Mouse (Mus musculus) urinary bladder, postnatal 4 days (tissue): ENCODE measurements around the gene Cpa2.

ENCODE experiments used
- DNase-seq, 2 experiments: peaks; one replicate each; pipeline ENCODE4 v3.0.0; 2021 to 2022; ENCODE audit warnings: low spot score in 2 of 2

Gene Cpa2

DNA sequence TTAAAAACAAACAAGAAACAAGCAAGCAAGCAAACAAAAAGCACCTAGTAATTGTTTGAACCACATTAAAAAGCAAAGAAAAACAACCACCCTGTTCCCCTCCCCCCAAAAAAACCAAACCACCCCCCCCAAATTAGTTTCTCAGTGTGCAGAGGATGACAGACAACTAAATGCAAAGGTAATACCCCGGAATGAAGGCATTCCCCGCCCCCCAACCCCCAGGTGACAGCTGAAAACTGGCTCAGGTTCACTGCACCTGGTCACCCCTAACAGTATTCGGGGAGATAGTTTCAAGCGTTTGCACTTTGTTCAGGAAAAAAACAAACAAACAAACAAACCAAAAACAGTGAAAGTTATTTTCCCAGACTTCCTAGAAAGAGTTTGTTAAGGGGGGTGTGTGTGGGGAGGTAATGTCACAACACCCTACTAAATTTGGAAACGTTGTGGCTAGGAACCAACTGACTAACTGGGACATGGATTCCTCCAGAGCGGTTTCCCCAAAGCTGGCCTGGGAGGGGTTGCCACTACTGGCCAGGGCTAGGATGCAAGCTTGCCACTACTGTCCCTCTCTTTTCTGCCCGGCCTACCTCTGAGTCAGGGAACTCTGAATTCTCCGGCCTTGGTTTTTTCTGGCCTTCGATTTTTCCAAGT is 6.4 kb downstream of the Cpa2 start:
- no peak for DNase-seq

DNA sequence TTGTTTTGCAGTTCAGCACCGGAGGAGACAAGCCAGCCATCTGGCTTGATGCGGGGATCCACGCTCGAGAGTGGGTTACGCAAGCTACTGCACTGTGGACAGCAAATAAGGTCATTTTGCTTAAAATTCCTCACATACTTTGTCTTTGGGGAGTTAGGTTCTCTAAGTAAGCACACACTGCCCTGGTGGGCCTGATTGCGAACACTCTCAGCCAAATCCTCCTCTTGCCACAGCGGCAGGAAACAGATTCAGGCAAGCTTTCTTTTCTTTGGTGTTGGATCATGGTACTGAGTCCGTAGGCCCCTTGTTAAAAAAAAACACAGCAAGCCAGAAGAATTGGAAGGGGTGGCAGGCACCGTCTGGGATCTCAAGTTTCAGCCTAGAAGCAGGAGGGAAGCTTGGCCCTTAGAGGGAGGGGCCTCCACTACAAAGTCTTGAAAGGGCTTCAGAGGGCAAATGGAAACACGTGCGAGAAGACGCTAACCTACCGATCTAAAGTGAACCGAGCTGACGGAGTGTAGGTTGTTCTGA is 7.9 kb downstream of the Cpa2 start:
- DNase-seq = no peak

DNA sequence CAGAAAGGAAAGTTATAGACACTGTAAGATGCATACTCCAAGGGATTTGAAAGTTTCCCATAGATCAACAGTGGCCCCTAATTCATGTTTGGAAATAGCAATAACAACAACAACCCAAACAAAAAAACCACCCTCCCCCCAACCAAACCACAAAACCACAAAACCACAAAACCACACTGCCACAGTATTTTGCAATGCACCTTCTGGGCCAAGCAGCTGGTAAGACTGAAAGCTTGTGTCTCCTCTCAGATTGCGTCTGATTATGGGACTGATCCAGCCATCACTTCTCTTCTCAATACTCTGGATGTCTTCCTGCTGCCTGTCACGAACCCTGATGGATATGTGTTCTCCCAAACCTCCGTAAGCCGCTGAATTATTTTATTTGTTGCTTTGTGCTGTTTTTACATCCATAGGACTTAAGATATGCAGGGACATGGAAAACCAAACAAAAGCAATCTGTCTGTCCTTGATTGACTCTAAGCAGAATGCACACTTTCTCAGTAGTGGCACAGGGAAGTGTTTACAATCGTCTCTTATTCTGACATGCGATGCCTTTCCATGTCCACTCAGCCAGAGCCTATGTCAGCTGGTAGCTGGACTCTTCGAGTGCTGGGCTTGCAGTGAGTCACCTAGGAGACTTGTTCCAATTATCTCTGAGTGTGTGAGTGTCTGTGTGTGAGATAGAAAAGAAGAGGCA is 9.3 kb downstream of the Cpa2 start:
- no peak for DNase-seq

DNA sequence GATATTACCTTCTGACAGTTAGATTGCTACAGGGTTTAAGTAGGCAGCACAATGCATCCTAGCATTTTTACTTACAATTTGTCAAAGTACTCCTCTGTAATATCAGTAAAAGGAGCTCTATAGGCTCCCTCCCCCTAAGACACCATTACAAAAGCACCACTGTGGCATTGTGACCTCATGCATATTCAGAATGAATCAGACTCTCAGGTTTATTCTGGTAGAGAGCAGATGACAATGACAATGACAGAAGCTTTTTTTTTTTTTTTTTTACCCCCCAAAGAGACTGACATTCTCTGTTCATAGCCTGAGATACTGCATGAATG is 9.8 kb downstream of the Cpa2 start:
- DNase-seq = no peak

DNA sequence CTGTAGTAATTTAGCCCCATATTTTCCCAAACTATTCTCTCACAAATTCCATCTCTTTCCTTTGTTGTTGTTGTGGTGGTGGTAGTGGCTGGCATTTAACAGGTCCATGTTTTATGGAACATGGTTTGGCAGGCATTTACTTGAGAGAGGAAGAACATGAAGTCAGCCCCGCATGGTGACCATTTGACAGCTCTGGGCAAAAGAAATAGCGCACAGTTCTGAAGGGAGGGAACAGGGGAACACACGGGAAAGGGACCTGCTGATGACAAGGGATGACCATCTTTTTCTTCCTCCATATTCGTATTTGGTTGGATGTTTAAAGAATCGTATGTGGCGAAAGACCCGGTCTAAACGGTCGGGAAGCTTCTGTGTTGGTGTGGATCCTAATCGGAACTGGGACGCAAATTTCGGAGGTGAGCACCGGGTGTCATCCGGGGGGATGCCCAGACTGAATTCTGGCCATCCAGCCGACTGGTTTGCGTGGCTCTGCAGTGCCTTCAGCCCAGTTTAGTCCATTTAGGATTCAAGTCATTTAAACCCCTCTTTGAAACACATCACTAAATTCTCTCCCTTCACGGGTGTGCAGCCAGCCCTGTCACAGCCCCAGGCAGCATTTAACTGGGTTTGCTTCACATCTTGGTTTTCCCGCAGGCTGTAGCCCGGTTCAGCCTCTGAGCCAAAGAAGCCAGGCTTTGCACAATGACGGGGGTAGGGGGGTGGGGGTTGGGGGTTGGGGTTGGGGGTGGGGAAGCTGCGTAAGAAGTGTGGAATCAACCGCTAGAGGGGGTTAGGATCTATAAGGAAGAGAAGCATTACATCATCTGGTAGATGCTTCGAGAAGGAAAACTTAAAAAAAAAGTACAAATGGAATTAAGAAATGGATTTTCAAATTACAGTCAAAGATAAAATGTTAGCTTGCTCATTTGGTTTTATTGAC is 10.5 kb downstream of the Cpa2 start:
- DNase-seq = no peak

DNA sequence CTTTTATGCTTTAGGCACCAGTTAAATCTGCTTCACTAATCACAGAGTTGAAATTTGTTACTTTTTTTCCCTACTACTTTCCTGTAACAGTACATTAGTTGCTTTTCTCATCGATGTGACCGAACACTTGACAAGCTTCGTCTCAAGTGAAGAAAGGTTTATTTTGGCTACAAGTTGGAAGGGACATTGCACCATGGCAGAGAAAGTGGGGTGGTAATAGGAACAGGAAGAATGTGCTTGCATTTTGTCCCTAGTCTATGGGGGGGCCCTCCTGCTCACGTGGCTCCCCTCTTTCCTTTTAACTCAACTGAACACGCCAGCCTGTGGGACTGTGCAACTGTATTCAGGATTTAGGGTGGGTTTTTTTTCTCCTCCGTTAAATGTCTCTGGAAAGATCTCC is 11.2 kb downstream of the Cpa2 start:
- DNase-seq = no peak

- no peak for DNase-seq
These were observed 12.1 kb downstream of the Cpa2 start for GRCm38 (mm10) chr6:30553381-30554010.

GRCm38 (mm10) chr6:30554092-30554491 is 12.7 kb downstream of the Cpa2 start:
- no peak for DNase-seq

- DNase-seq = no peak
These were observed 13.3 kb downstream of the Cpa2 start for GRCm38 (mm10) chr6:30554621-30555170.

DNA sequence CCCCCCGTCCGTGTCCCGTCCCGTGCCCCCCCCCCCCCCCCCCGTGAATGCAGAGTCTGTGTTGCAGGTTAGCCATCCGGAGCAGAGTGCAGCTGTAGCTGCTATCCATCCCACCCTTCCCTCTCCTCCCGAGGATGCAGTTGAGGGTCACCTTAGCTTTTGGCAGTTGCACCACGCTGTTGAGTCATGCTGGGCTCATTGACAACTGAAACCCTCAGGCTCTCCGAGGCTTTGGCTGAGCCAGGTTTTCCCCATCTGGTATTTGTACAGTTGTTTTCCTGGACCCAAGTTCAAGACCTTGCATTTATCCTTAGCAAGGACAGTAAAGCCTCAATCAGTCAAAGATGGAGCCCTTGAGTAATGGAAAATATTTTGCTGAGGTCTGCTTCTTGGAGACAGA is 14.7 kb downstream of the Cpa2 start:
- DNase-seq = no peak

DNA sequence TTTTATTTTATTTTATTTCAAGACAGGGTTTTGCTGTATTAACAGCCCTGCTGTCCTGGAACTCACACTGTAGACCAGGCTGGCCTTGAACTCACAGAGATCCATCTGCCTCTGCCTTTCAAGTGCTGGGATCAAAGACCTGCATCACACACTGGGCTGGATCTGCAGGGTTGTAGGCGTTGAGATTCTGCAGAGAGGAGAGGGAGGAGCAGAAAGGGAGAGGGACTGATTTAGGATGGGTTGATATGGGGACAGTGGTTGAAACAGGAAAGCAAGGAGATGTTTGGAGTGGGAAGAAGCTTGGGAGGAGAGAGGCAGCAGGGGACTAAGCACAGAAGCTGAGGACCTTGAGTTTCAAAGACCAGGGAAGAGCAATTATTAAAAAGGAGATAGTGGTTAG is 18.3 kb downstream of the Cpa2 start:
- DNase-seq = no peak

DNA sequence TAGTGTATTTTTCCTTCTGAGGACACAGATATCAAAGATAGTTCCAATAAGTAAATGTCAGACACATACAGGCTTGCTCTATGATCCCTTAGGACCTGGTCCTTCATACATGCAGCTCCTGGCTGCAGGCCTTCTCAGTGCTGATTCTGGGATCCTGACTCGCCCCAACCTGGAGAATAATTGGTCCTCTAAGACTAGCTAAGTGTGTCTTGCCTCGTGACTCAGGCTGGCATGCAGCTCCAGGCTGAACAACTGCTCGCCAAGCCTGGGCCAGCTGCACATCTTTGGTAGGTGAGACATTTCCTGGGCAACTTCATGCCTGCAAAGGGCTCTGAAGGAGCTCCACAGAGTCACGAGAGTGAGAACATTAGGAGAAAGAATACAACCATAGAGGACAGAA is 20.8 kb downstream of the Cpa2 start:
- DNase-seq = no peak

GRCm38 (mm10) chr6:30563575-30563974 is 22.2 kb downstream of the Cpa2 start:
- no peak for DNase-seq

DNA sequence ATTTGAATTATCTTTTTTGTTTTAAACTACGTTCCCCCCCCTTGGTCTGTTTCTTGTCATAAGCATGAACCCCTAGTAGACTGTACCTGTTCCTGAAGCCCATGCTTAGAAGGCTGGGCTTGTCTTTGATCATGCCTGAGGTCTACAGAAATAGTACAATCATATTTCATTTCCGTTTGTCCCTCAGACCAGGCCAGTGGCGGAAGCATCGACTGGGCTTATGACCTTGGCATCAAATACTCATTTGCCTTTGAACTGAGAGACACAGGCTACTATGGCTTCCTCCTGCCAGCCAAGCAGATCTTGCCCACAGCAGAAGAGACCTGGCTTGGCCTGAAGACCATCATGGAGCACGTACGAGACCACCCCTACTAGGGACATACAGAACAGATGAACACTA is 22.7 kb downstream of the Cpa2 start:
- DNase-seq = no peak

DNA sequence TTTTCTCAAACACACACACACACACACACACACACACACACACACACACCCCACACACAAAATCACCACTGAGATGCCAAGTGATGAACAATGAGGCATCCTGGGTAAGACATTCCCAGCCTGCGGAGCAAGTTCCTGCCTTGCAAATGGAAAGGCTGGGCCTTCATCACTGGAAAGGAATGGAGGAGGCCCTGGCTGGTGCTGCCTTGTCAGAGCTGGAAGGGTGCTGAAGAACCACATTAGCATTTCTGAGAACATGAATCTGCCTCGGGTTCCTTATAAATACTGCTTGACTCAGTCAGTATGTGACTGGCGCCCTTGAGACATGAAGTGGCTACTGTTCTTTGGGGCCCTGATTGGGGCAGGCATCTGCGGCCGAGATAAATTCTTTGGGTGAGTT is 26.7 kb downstream of the Cpa2 start, which contains the start of gene Cpa4:
Gene Cpa4, plus strand, starts transcription at position 301 of the 400 bp plus-strand sequence.
- DNase-seq = no peak

DNA sequence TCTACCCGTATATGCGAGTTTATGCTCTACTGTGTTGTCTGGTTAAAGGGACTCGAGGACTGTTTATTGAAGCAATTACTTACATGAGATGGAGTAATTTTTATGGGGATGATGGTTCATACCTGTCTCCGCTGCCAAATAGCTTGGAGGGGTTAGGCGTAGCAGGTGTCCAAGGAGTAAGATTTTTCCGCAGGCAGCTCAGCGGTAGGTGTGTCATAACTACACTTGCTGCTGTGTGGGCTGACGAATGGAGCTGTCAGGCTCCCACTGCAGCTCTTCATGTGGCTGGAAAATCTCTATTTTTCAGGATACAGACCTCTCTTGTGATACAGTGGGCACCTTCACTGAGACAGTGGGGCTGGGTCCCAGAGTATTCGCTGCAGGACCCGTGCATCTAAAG is 27.9 kb downstream of the Cpa2 start:
- DNase-seq = no peak

DNA sequence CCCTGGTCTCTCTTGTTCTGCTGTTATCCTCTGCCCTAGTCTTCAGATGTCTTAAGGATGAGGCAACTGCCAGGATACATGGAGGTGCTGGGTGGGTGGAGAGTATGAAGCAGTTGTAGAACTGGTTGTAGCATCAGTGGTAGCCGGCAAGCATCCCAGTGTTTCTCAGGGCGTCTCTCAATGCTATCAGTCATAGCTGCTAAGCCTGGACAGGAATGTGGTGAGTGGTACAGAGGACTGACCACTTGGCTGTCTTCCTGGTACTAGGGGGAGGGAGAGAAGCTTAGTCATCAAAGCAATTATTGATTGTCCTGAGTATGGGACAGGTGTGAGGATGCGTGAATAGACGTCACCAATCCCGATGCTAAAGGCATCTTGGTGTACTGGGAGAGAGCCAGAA is 28.6 kb downstream of the Cpa2 start:
- no peak for DNase-seq

DNA sequence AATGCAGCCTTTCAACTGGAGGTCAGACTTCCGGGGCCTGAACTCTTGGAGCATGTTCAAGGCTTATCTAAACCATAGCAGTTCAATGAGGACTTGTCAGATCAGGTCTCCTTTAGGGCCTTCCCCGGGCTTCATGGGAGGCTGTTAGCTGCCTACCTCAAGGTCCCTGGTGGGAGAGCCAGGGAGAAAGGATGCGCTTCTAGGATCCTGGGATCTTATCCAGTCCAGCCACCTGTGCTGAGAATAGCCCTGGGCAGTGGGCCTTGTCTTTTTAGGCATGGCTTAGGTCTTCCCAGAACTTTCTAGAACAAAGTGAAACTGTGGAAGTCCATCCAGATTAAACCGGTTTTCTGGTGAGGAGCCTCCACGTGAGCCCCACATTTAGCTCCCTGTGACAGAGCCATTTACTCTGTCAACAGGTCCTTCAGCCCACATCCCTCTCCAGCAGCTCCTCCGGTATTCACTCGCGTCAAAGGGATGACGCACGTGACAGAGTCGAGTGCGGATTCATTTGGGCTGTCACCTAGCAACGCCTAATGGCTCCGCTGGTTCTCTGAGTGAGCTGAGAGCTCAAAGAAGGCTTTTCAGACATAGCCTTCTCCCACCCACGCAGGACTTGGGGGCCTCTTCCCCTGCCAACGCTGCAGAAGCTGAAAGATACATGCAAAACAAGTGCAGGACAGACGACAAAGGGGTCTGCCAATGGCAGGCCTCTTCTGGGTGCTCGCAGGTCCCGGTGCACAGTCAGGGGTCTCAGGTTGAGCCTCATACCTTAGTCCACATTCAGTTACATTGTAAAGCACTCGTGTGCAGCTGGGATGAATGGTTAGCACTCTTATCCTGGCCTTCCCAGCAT is 31.3 kb downstream of the Cpa2 start:
- no peak for DNase-seq

- no peak for DNase-seq
These were observed 32.0 kb downstream of the Cpa2 start for GRCm38 (mm10) chr6:30573380-30573779.

DNA sequence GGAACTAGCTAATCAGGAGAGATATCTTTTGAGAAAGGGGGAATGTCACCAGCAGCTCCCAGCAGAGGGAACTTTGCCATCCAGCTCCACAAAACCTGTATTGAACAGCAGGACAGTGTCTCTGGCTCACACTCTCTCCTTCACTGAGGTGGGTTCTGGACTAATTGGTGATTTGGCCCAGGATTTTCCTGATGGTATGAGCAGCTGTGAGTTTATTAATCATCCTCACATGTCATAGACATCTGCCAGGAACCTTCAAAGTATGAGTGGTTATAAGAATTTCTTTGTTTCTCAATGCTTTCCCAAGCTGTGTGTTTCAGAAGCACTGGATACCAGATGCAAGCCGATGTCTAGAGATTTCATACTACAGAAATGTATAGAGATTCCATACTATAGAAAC is 33.6 kb downstream of the Cpa2 start:
- DNase-seq = no peak
